Mouse (Mus musculus): ENCODE measurements around the gene Wscd2. TPM values are rescaled to one million over a fixed set of nuclear protein-coding genes. Genes with fewer than 3 reads are reported as not detected.

The Wscd2 gene
- total and polyA plus RNA-seq, 3 experiments = 0.38 to 0.51 (median 0.39) TPM

DNA sequence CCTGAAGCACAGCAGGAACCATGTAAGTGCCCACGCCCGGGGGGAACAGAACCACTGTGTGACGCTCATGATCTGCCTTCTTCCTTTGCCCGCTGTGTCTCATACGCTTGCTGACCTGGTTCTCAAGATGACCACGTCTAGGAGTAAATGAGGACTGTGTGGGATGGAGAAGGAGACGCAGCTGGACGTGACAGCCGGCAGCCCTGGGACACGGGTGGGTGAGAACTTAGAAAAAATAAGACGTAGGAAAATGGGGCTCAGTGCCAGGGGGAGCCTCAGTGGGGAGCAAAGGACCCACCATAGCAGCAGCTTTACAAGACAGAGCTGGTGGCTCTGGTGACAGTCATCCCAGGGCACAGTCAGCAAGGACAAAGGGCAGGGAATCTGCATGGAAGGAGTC lies 9.3 kb downstream of the Wscd2 start:
- no peaks in the 10 kb centered on the region for H3K9me3 ChIP-seq (replicated peaks; ENCODE audit: low read length)
- H3K27ac ChIP-seq (ENCODE audit: insufficient read depth, low read depth) = no peak overlapping the region
- in situ Hi-C loops (cut with MboI; ENCODE audit: low pct_ligation_motif_present, low pct_unique_long_range_greater_than_20kb, low sequenced_read_pairs) (no loop called here), dilution Hi-C loops (cut with MboI; ENCODE audit: extremely low pct_ligation_motif_present, extremely low pct_unique_long_range_greater_than_20kb, low sequenced_read_pairs) (no loop called here)
- DNase-seq (ENCODE audit: extremely low read depth) = no peak
- H3K4me2 ChIP-seq (ENCODE audit: insufficient read depth, low read depth, poor library complexity, severe bottlenecking) = no peak overlapping the region
- no peak overlapping the region for H3K9ac ChIP-seq (ENCODE audit: insufficient read depth, low read depth)
- H3K79me2 ChIP-seq (replicated peaks; ENCODE audit: control insufficient read depth, extremely low read depth, insufficient read depth, poor library complexity, severe bottlenecking) = no peaks in the 10 kb centered on the region
- no peak for TF ChIP-seq TCF12 (IDR thresholded peaks at IDR 0.05; ENCODE audit: low read depth, low read length)
- no peak for TF ChIP-seq POLR2A (IDR thresholded peaks at IDR 0.05; ENCODE audit: low read depth, low read length)
- TF ChIP-seq SIN3A (IDR thresholded peaks at IDR 0.05; ENCODE audit: low read length) = no peak
- no peak for TF ChIP-seq BHLHE40 (IDR thresholded peaks at IDR 0.05; ENCODE audit: low read depth, low read length)
- no peak for TF ChIP-seq USF2 (conservative IDR thresholded peaks at IDR 0.05; ENCODE audit: low read depth, low read length)
- no peak for TF ChIP-seq CHD1 (IDR thresholded peaks at IDR 0.05; ENCODE audit: low read depth, low read length)
- no peak for TF ChIP-seq ETS1 (conservative IDR thresholded peaks at IDR 0.05; ENCODE audit: low read depth, low read length)
- H3K27me3 ChIP-seq (replicated peaks) = peaks cover 74% of the 10 kb centered on the region
- H3K36me3 ChIP-seq (replicated peaks in 1 of 2; ENCODE audit: control insufficient read depth in 1 of 2, insufficient read depth in 1 of 2, low read length in 1 of 2) = no peaks in the 10 kb centered on the region
- peaks cover under 1 to 2% of the 10 kb centered on the region in 2 experiments; a peak in 2 of 4 replicates for H3K4me1 ChIP-seq (ENCODE audit: control insufficient read depth in 1 of 2, insufficient read depth in 2 of 2)
- H3K4me3 ChIP-seq (replicated peaks in 1 of 3; ENCODE audit: low read depth in 2 of 3, low read length in 2 of 3, poor library complexity in 1 of 3) = no peak overlapping the region

DNA sequence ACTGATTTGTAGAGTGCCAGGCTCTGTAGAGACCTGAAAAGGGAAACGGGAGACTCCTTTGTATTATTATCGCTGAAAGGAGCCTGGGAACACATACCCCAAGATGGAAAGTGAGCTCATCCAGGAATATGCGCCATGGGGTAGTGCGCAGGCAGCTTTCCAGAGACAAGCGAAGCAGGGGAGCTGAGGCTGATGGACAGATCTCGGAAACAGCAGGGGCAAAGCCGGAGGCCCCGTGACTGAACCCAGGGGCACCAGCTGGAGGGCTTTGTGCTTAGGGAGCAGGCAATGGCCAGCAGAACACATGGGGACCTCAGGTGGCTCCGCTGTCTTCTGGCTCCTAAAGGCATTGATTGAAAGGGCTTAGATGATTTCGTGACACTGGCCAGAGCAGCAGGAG lies 13.1 kb downstream of the Wscd2 start:
- in situ Hi-C loops (cut with MboI; ENCODE audit: low pct_ligation_motif_present, low pct_unique_long_range_greater_than_20kb, low sequenced_read_pairs) (no loop called here), dilution Hi-C loops (cut with MboI; ENCODE audit: extremely low pct_ligation_motif_present, extremely low pct_unique_long_range_greater_than_20kb, low sequenced_read_pairs) (no loop called here)
- no peak for DNase-seq (ENCODE audit: extremely low read depth)
- H3K79me2 ChIP-seq (replicated peaks; ENCODE audit: control insufficient read depth, extremely low read depth, insufficient read depth, poor library complexity, severe bottlenecking) = no peaks in the 10 kb centered on the region
- no peak overlapping the region for H3K4me3 ChIP-seq (replicated peaks in 1 of 3; ENCODE audit: low read depth in 2 of 3, low read length in 2 of 3, poor library complexity in 1 of 3)
- H3K4me2 ChIP-seq (ENCODE audit: insufficient read depth, low read depth, poor library complexity, severe bottlenecking) = no peak overlapping the region
- peaks cover 8 to 20% of the 10 kb centered on the region in 2 experiments for H3K4me1 ChIP-seq (ENCODE audit: control insufficient read depth in 1 of 2, insufficient read depth in 2 of 2)
- peaks cover 64% of the 10 kb centered on the region for H3K27me3 ChIP-seq (replicated peaks)
- no peaks in the 10 kb centered on the region for H3K9me3 ChIP-seq (replicated peaks; ENCODE audit: low read length)
- TF ChIP-seq NELFE (IDR thresholded peaks at IDR 0.05; ENCODE audit: low read depth, low read length) = no peak
- no peak for TF ChIP-seq SMC3 (IDR thresholded peaks at IDR 0.05; ENCODE audit: low read depth, low read length)
- TF ChIP-seq TCF12 (IDR thresholded peaks at IDR 0.05; ENCODE audit: low read depth, low read length) = no peak
- no peak for TF ChIP-seq NRF1 (IDR thresholded peaks at IDR 0.05; ENCODE audit: low read depth, low read length)
- no peak for TF ChIP-seq SIN3A (IDR thresholded peaks at IDR 0.05; ENCODE audit: low read length)
- no peak for TF ChIP-seq MAFK (IDR thresholded peaks at IDR 0.05; ENCODE audit: insufficient replicate concordance, low read length)
- TF ChIP-seq MAZ (IDR thresholded peaks at IDR 0.05; ENCODE audit: low read depth, low read length) = no peak
- no peak for TF ChIP-seq TBP (conservative IDR thresholded peaks at IDR 0.05; ENCODE audit: low read depth, low read length)
- no peak for TF ChIP-seq ZKSCAN1 (IDR thresholded peaks at IDR 0.05; ENCODE audit: borderline replicate concordance, low read depth, low read length)
- no peak for TF ChIP-seq MXI1 (IDR thresholded peaks at IDR 0.05; ENCODE audit: low read depth, low read length)
- no peak for TF ChIP-seq USF2 (conservative IDR thresholded peaks at IDR 0.05; ENCODE audit: low read depth, low read length)
- no peak for TF ChIP-seq ETS1 (conservative IDR thresholded peaks at IDR 0.05; ENCODE audit: low read depth, low read length)
- TF ChIP-seq RAD21 (IDR thresholded peaks at IDR 0.05; ENCODE audit: low read depth, low read length) = no peak
- H3K27ac ChIP-seq (ENCODE audit: insufficient read depth, low read depth) = no peak overlapping the region
- no peaks in the 10 kb centered on the region for H3K36me3 ChIP-seq (replicated peaks in 1 of 2; ENCODE audit: control insufficient read depth in 1 of 2, insufficient read depth in 1 of 2, low read length in 1 of 2)
- H3K9ac ChIP-seq (ENCODE audit: insufficient read depth, low read depth) = no peak overlapping the region

All from CH12.LX (cell line).